Mouse (Mus musculus) erythroblast, embryonic 14.5 days (primary cell): Measurements from ENCODE around the gene Cdkn1c. TPM values are rescaled to one million over a fixed set of nuclear protein-coding genes. Genes with fewer than 3 reads are reported as not detected.

Source experiments
- H3K27me3 ChIP-seq: 2 replicates; pipeline ENCODE4 v1.6.1; 2012; ENCODE audit warnings: inconsistent platforms; ENCODE audit not compliant: control insufficient read depth
- H3K36me3 ChIP-seq: 2 replicates; pipeline ENCODE4 v1.6.1; 2012; ENCODE audit warnings: mild to moderate bottlenecking, inconsistent platforms; ENCODE audit not compliant: control insufficient read depth
- H3K4me1 ChIP-seq: 2 replicates; pipeline ENCODE4 v1.6.1; 2012; ENCODE audit warnings: inconsistent platforms; ENCODE audit not compliant: control insufficient read depth
- H3K4me3 ChIP-seq: replicated peaks from 2 replicates; pipeline ENCODE3; 2012; ENCODE audit warnings: moderate library complexity, mild to moderate bottlenecking, inconsistent platforms
- H3K9me3 ChIP-seq: 2 replicates; pipeline ENCODE4 v1.6.1; 2012; ENCODE audit warnings: low read length, inconsistent platforms, mixed read lengths; ENCODE audit not compliant: control insufficient read depth
- GATA1 ChIP-seq: IDR thresholded peaks from 2 replicates; pipeline ENCODE4 v1.6.1; 2012; ENCODE audit warnings: low read length, inconsistent platforms, mixed read lengths
- TAL1 ChIP-seq: IDR thresholded peaks from 3 replicates; pipeline ENCODE4 v1.6.1; 2012; ENCODE audit warnings: low read length, inconsistent platforms, mixed read lengths
- polyA plus RNA-seq: library from polyadenylated mRNA; stranded (reverse); fragments of >175 nt; gene quantifications from 2 replicates; pipeline ENCODE4 v1.2.3, GENCODE M21; 2012

The Cdkn1c gene
- polyA plus RNA-seq, result 0.92 and 0.93 TPM in 2 replicates

- peaks cover 96% of the 10 kb centered on the region for H3K27me3 ChIP-seq
Measured at GRCm38 (mm10) chr7:143460874-143461273, at the start of gene Cdkn1c. Gene Cdkn1c, minus strand, starts transcription at chr7:143461050.

GRCm38 (mm10) chr7:143509566-143509965 is 48.7 kb upstream of the Cdkn1c start:
- peaks cover 8% of the 10 kb centered on the region for H3K4me1 ChIP-seq
- TF ChIP-seq TAL1 (no peak), GATA1 (no peak)
- H3K27me3 ChIP-seq, result peaks cover 13% of the 10 kb centered on the region
- no peak overlapping the region for H3K4me3 ChIP-seq
- peaks cover 27% of the 10 kb centered on the region for H3K36me3 ChIP-seq
- H3K9me3 ChIP-seq, result no peaks in the 10 kb centered on the region

More at GRCm38 (mm10) chr7:143460874-143461273, at the start of gene Cdkn1c:
- Histone ChIP-seq H3K36me3 (no peaks in the 10 kb centered on the region), H3K9me3 (peaks cover 50% of the 10 kb centered on the region), H3K4me3 (peak within 1 kb of the TSS; percentile 51), H3K4me1 (peaks cover 25% of the 10 kb centered on the region)
- TF ChIP-seq GATA1 (no peak), TAL1 (no peak)

GRCm38 (mm10) chr7:143506675-143507074 is 45.8 kb upstream of the Cdkn1c start:
- no peak overlapping the region for H3K4me3 ChIP-seq
- TF ChIP-seq TAL1 (no peak), GATA1 (no peak)
- H3K9me3 ChIP-seq, result peaks cover 2% of the 10 kb centered on the region; the same call in 1 of the 2 replicates
- no peaks in the 10 kb centered on the region for H3K36me3 ChIP-seq
- H3K4me1 ChIP-seq, result peaks cover 10% of the 10 kb centered on the region
- H3K27me3 ChIP-seq, result peaks cover 40% of the 10 kb centered on the region

GRCm38 (mm10) chr7:143506271-143506670 is 45.4 kb upstream of the Cdkn1c start:
- H3K4me1 ChIP-seq, result peaks cover 10% of the 10 kb centered on the region
- peaks cover 44% of the 10 kb centered on the region for H3K27me3 ChIP-seq
- peaks cover 2% of the 10 kb centered on the region; the same call in 1 of the 2 replicates for H3K9me3 ChIP-seq
- H3K36me3 ChIP-seq, result no peaks in the 10 kb centered on the region
- H3K4me3 ChIP-seq, result no peak overlapping the region
- TF ChIP-seq TAL1, result no peak
- no peak for TF ChIP-seq GATA1

- Histone ChIP-seq H3K36me3 (no peaks in the 10 kb centered on the region), H3K4me1 (peaks cover 6% of the 10 kb centered on the region), H3K9me3 (peaks cover 2% of the 10 kb centered on the region; the same call in 1 of the 2 replicates), H3K4me3 (no peak overlapping the region), H3K27me3 (peaks cover 49% of the 10 kb centered on the region)
- TF ChIP-seq GATA1 (no peak), TAL1 (no peak)
Measured at GRCm38 (mm10) chr7:143505823-143506222, 45.0 kb upstream of the Cdkn1c start.

GRCm38 (mm10) chr7:143505411-143505810 is 44.6 kb upstream of the Cdkn1c start:
- H3K4me3 ChIP-seq, result no peak overlapping the region
- H3K27me3 ChIP-seq, result peaks cover 53% of the 10 kb centered on the region
- TF ChIP-seq TAL1 (no peak), GATA1 (no peak)
- peaks cover 4% of the 10 kb centered on the region for H3K4me1 ChIP-seq
- peaks cover 2% of the 10 kb centered on the region; the same call in 1 of the 2 replicates for H3K9me3 ChIP-seq
- H3K36me3 ChIP-seq, result no peaks in the 10 kb centered on the region

- TF ChIP-seq GATA1, result no peak
- no peak for TF ChIP-seq TAL1
- H3K9me3 ChIP-seq, result peaks cover 2% of the 10 kb centered on the region; the same call in 1 of the 2 replicates
- H3K36me3 ChIP-seq, result no peaks in the 10 kb centered on the region
- no peak overlapping the region for H3K4me3 ChIP-seq
- H3K4me1 ChIP-seq, result peaks cover 4% of the 10 kb centered on the region
- H3K27me3 ChIP-seq, result peaks cover 67% of the 10 kb centered on the region
Measured at GRCm38 (mm10) chr7:143503926-143504325, 43.1 kb upstream of the Cdkn1c start.

GRCm38 (mm10) chr7:143502418-143503200 is 41.8 kb upstream of the Cdkn1c start, which contains the start of gene Phlda2:
Gene Phlda2, minus strand, starts transcription at chr7:143503150.
- Histone ChIP-seq H3K36me3 (no peaks in the 10 kb centered on the region), H3K4me3 (peak within 1 kb of the TSS; percentile 35), H3K9me3 (peaks cover 2% of the 10 kb centered on the region; the same call in 1 of the 2 replicates), H3K27me3 (peaks cover 72% of the 10 kb centered on the region), H3K4me1 (peaks cover 6% of the 10 kb centered on the region)
- TF ChIP-seq TAL1 (no peak), GATA1 (no peak)

- H3K27me3 ChIP-seq, result peaks cover 72% of the 10 kb centered on the region
- H3K9me3 ChIP-seq, result peaks cover 2% of the 10 kb centered on the region; the same call in 1 of the 2 replicates
- peak overlapping the region; percentile 34 for H3K4me3 ChIP-seq
- no peak for TF ChIP-seq TAL1
- TF ChIP-seq GATA1, result no peak
- H3K4me1 ChIP-seq, result peaks cover 6% of the 10 kb centered on the region
- H3K36me3 ChIP-seq, result no peaks in the 10 kb centered on the region
Measured at GRCm38 (mm10) chr7:143501643-143502417, 41.0 kb upstream of the Cdkn1c start.
